Mouse (Mus musculus) MEL (cell line): ENCODE measurements around the gene Mrln. TPM values are rescaled to one million over a fixed set of nuclear protein-coding genes. Genes with fewer than 3 reads are reported as not detected.

Experiments used
- DNase-seq: peaks from one replicate; pipeline ENCODE4 v3.0.0; 2011; ENCODE audit warnings: low read depth, low spot score
- H3K27ac ChIP-seq: 2 replicates; pipeline ENCODE4 v1.5.1; 2012; ENCODE audit warnings: low read depth, mild to moderate bottlenecking, control low read depth, low read length, moderate library complexity; ENCODE audit not compliant: control insufficient read depth
- H3K27me3 ChIP-seq, 2 experiments: fragments of 150-350 bp in 1 of 2; sonication (generic) in 1 of 2; 2 replicates each; pipeline ENCODE4 v1.6.1; 2012; ENCODE audit warnings: low read length in 2 of 2, mild to moderate bottlenecking in 2 of 2, improper control_type of control experiment in 1 of 2, moderate library complexity in 1 of 2; ENCODE audit not compliant: insufficient read depth in 2 of 2, control insufficient read depth in 1 of 2
- H3K36me3 ChIP-seq, 2 experiments: 2 replicates each; pipeline ENCODE4 v1.6.1; 2012 to 2014; ENCODE audit warnings: low read length in 2 of 2, improper control_type of control experiment in 1 of 2, inconsistent platforms in 1 of 2, mild to moderate bottlenecking in 1 of 2; ENCODE audit not compliant: insufficient read depth in 2 of 2, control insufficient read depth in 1 of 2
- H3K4me1 ChIP-seq, 2 experiments: fragments of 150-350 bp in 1 of 2; sonication (generic) in 1 of 2; 2 replicates each; pipeline ENCODE4 v1.6.1; 2012; ENCODE audit warnings: low read length in 2 of 2, improper control_type of control experiment in 1 of 2, mild to moderate bottlenecking in 1 of 2; ENCODE audit not compliant: insufficient read depth in 2 of 2, control insufficient read depth in 1 of 2
- H3K4me3 ChIP-seq, 2 experiments: fragments of 150-350 bp in 1 of 2; sonication (generic) in 1 of 2; 2 replicates each; pipeline ENCODE4 v1.5.1; 2012; ENCODE audit warnings: low read depth in 2 of 2, low read length in 2 of 2, mild to moderate bottlenecking in 2 of 2, moderate library complexity in 2 of 2, control low read depth in 1 of 2, improper control_type of control experiment in 1 of 2; ENCODE audit not compliant: control insufficient read depth in 1 of 2, insufficient read depth in 1 of 2
- H3K79me2 ChIP-seq: 2 replicates; pipeline ENCODE4 v1.6.1; 2012; ENCODE audit warnings: mild to moderate bottlenecking, low read length, moderate library complexity; ENCODE audit not compliant: control insufficient read depth, poor library complexity, insufficient read depth
- H3K9ac ChIP-seq: 2 replicates; pipeline ENCODE4 v1.6.1; 2012; ENCODE audit warnings: low read depth, mild to moderate bottlenecking, control low read depth, low read length, moderate library complexity; ENCODE audit not compliant: control insufficient read depth, poor library complexity, severe bottlenecking
- H3K9me3 ChIP-seq: fragments of 150-350 bp; sonication (generic); replicated peaks from 2 replicates; pipeline ENCODE4 v1.6.1; 2012; ENCODE audit warnings: mild to moderate bottlenecking, low read length, improper control_type of control experiment, moderate library complexity; ENCODE audit not compliant: insufficient read depth
- BHLHE40 ChIP-seq: IDR thresholded peaks from 2 replicates; pipeline ENCODE4 v1.6.1; 2012; ENCODE audit warnings: low read depth, mild to moderate bottlenecking, inconsistent platforms, low read length, improper control_type of control experiment, borderline replicate concordance
- CHD1 ChIP-seq: IDR thresholded peaks from 2 replicates; pipeline ENCODE4 v1.6.1; 2012; ENCODE audit warnings: low read depth, mild to moderate bottlenecking, inconsistent platforms, low read length, improper control_type of control experiment
- CHD2 ChIP-seq: IDR thresholded peaks from 2 replicates; pipeline ENCODE4 v1.6.1; 2011; ENCODE audit warnings: low read length, improper control_type of control experiment
- GABPA ChIP-seq: IDR thresholded peaks from 2 replicates; pipeline ENCODE4 v1.6.1; 2012; ENCODE audit warnings: low read depth, mild to moderate bottlenecking, inconsistent platforms, low read length, improper control_type of control experiment, moderate library complexity
- GATA1 ChIP-seq: IDR thresholded peaks from 2 replicates; pipeline ENCODE4 v1.6.1; 2011; ENCODE audit warnings: low read depth, low read length, improper control_type of control experiment
- JUND ChIP-seq: IDR thresholded peaks from 2 replicates; pipeline ENCODE4 v1.6.1; 2011; ENCODE audit warnings: low read depth, mild to moderate bottlenecking, improper control_type of control experiment, low read length
- KAT2A ChIP-seq: conservative IDR thresholded peaks from 2 replicates; pipeline ENCODE4 v1.6.1; 2012; ENCODE audit warnings: low read depth, low read length, improper control_type of control experiment, inconsistent platforms
- MAFK ChIP-seq: IDR thresholded peaks from 2 replicates; pipeline ENCODE4 v1.6.1; 2011; ENCODE audit warnings: low read depth, mild to moderate bottlenecking, low read length, improper control_type of control experiment, borderline replicate concordance
- MAX ChIP-seq: IDR thresholded peaks from 2 replicates; pipeline ENCODE4 v1.6.1; 2011; ENCODE audit warnings: low read length, improper control_type of control experiment
- MEF2A ChIP-seq: IDR thresholded peaks from 2 replicates; pipeline ENCODE4 v1.6.1; 2014; ENCODE audit warnings: low read depth, mild to moderate bottlenecking, inconsistent platforms, low read length, improper control_type of control experiment; ENCODE audit not compliant: poor library complexity, insufficient replicate concordance, severe bottlenecking; ENCODE audit errors: extremely low read depth
- MXI1 ChIP-seq: IDR thresholded peaks from 2 replicates; pipeline ENCODE4 v1.6.1; 2011; ENCODE audit warnings: mild to moderate bottlenecking, low read depth, low read length, improper control_type of control experiment
- NELFE ChIP-seq: IDR thresholded peaks from 2 replicates; pipeline ENCODE4 v1.6.1; 2011; ENCODE audit warnings: low read depth, low read length, improper control_type of control experiment
- POLR2AphosphoS2 ChIP-seq: IDR thresholded peaks from 2 replicates; pipeline ENCODE4 v1.6.1; 2011; ENCODE audit warnings: low read length, improper control_type of control experiment
- POLR2AphosphoS5 ChIP-seq: IDR thresholded peaks from 2 replicates; pipeline ENCODE4 v1.6.1; 2012; ENCODE audit warnings: low read depth, borderline replicate concordance, mild to moderate bottlenecking, inconsistent platforms, low read length, moderate library complexity, mixed read lengths
- RAD21 ChIP-seq: IDR thresholded peaks from 2 replicates; pipeline ENCODE4 v1.6.1; 2011; ENCODE audit warnings: mild to moderate bottlenecking, low read depth, low read length, improper control_type of control experiment
- RCOR1 ChIP-seq: IDR thresholded peaks from 2 replicates; pipeline ENCODE4 v1.6.1; 2012; ENCODE audit warnings: low read depth, mild to moderate bottlenecking, inconsistent platforms, low read length, improper control_type of control experiment
- SIN3A ChIP-seq: IDR thresholded peaks from 2 replicates; pipeline ENCODE4 v1.6.1; 2012; ENCODE audit warnings: low read length, improper control_type of control experiment, inconsistent platforms
- TBP ChIP-seq: IDR thresholded peaks from 2 replicates; pipeline ENCODE4 v1.8.0; 2011; ENCODE audit warnings: low read depth, low read length, improper control_type of control experiment
- TCF12 ChIP-seq: IDR thresholded peaks from 2 replicates; pipeline ENCODE4 v1.6.1; 2014; ENCODE audit warnings: low read depth, mild to moderate bottlenecking, inconsistent platforms, low read length, improper control_type of control experiment, moderate library complexity
- UBTF ChIP-seq: IDR thresholded peaks from 2 replicates; pipeline ENCODE4 v1.6.1; 2012; ENCODE audit warnings: low read depth, mild to moderate bottlenecking, inconsistent platforms, low read length, improper control_type of control experiment, moderate library complexity, borderline replicate concordance; ENCODE audit not compliant: insufficient read depth
- USF1 ChIP-seq: IDR thresholded peaks from 2 replicates; pipeline ENCODE4 v1.6.1; 2014; ENCODE audit warnings: low read depth, mild to moderate bottlenecking, inconsistent platforms, low read length, improper control_type of control experiment, moderate library complexity
- ZNF384 ChIP-seq: IDR thresholded peaks from 2 replicates; pipeline ENCODE4 v1.6.1; 2012; ENCODE audit warnings: low read depth, mild to moderate bottlenecking, inconsistent platforms, low read length, improper control_type of control experiment
- polyA plus RNA-seq, 2 experiments: library from polyadenylated mRNA; stranded (reverse) in 1 of 2; unstranded in 1 of 2; fragments of >175 nt in 1 of 2; fragments of >200 nt in 1 of 2; gene quantifications; 2 replicates each; pipeline versions ENCODE4 v1.2.1 to v1.2.4; 2012; ENCODE audit warnings: low replicate concordance in 2 of 2, low read depth in 1 of 2; ENCODE audit not compliant: insufficient read length in 2 of 2, insufficient read depth in 1 of 2, missing spikeins in 1 of 2
- total RNA-seq: library from RNA; depleted of rRNA; stranded (reverse); fragments of 300-350 nt; gene quantifications from 2 replicates; pipeline ENCODE4 v1.2.3, GENCODE M21; 2012

The Mrln gene
- total and polyA plus RNA-seq, 3 experiments: not detected

DNA sequence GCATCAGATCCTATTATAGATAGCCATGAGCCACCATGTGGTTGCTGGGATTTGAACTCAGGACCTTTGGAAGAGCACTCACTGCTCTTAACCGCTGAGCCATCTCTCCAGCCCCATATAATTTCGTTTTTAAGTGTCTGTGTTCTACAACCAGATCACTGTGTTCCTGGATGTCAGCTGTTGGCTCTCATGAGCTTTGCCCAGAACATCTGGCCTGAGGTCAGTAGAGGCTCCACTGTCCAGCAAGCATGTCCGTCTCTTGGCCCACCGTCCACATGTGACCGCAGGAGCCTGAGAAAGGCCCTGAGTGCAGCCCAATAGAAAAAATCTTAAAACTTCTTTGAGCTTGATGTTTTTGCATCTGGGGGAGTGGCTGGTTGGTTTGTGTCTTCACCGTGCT is 7.8 kb upstream of the Mrln start:
- H3K27me3 ChIP-seq: no peaks in the 10 kb centered on the region
- H3K79me2 ChIP-seq: no peaks in the 10 kb centered on the region
- peaks cover 0 to 20% of the 10 kb centered on the region in 2 experiments; a peak in 2 of 4 replicates for H3K4me1 ChIP-seq
- no peak overlapping the region for H3K9ac ChIP-seq
- no peaks in the 10 kb centered on the region for H3K9me3 ChIP-seq
- no peak for DNase-seq
- H3K4me3 ChIP-seq: no peak overlapping the region
- H3K36me3 ChIP-seq: peaks cover 0 to 14% of the 10 kb centered on the region in 2 experiments; a peak in 2 of 4 replicates
- TF ChIP-seq MAFK (no peak), USF1 (no peak), TBP (no peak), NELFE (no peak), POLR2AphosphoS5 (no peak), SIN3A (no peak), TCF12 (no peak), MAX (no peak), GABPA (no peak), CHD1 (no peak), UBTF (no peak), RCOR1 (no peak), GATA1 (no peak), CHD2 (no peak), RAD21 (no peak)
- H3K27ac ChIP-seq: no peak overlapping the region

DNA sequence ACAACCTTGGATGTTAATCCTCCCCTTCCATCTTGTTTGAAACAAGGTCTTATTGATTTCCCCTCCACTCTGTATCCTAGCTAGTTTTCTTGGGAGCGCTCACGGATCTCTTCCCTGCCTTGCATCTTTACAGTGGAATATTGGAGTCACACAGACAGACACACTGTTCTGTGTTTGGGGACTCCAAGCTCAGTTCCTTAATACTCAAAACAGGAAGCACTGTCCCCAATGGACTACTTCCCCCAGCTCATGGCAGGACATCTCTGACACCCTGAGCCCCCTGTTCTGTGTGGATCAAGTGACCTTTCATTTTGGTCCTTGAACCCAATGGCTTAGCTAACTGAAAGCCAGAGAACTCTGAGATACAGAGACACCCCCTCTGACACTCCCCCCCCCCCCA is 6.9 kb upstream of the Mrln start:
- Histone ChIP-seq H3K27ac (no peak overlapping the region), H3K36me3 (peaks cover 0 to 14% of the 10 kb centered on the region in 2 experiments; a peak in 2 of 4 replicates), H3K4me1 (peaks cover 0 to 20% of the 10 kb centered on the region in 2 experiments; a peak in 2 of 4 replicates), H3K27me3 (no peaks in the 10 kb centered on the region), H3K9me3 (no peaks in the 10 kb centered on the region), H3K4me3 (no peak overlapping the region)
- no peak for DNase-seq
- TF ChIP-seq ZNF384 (no peak), POLR2AphosphoS2 (no peak), MEF2A (no peak), MXI1 (no peak), GATA1 (no peak), RAD21 (no peak), JUND (no peak), KAT2A (no peak), BHLHE40 (no peak), GABPA (no peak)
- TF ChIP-seq, all 39 proteins: peak for 0
- no peak overlapping the region for H3K9ac ChIP-seq
- no peaks in the 10 kb centered on the region for H3K79me2 ChIP-seq
